25 mouse cellular contexts compared by ENCODE assay signal in the genomic region with DNA sequence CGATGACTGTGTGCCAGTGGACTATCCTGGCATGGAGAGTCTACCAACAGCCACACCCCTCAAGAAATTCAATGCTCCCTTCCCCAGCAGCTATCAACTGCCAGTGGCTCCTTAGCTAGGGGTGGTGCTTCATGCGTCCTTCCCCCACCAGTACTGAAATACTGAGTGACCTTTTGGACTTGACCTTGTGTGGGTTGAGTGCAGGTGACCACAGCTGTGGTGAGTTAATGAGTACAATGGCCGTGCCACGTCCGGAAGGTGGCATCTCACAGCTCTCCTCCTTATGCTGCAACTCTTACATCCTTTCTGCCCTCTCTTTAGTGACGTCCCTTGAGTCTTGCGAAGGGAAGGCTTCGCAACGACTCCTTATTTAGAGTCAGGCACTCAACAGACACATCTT. TPM values are rescaled to one million over a fixed set of nuclear protein-coding genes. Genes with fewer than 3 reads are reported as not detected.
DNase-seq lines count a peak whose midpoint lies in the region; ATAC-seq and TF ChIP-seq lines count a peak whose summit lies in the region.
"Had no signal": no experiment of that assay in that cellular context is flagged by ENCODE, and none has a peak within 500 bp of the region (broad histone marks: within the 10 kb centered on the region; RNA-seq: fewer than 3 reads in every experiment).

No protein-coding gene starts in this region.

- H3K27ac ChIP-seq in gastrocnemius, adult 2 months: peak overlapping the region; percentile 28; the same call in 1 of the 2 replicates
- no peak overlapping the region for H3K27ac ChIP-seq in liver, embryonic 16.5 days (ENCODE audit: low read length)
- H3K27ac ChIP-seq in layer of hippocampus, adult 2 months: no peak overlapping the region
- H3K27ac ChIP-seq: forebrain, embryonic 15.5 days; hindbrain, embryonic 12.5 days; limb, embryonic 13.5 days; midbrain, embryonic 15.5 days; neural tube, embryonic 13.5 days had no signal

- no peaks in the 10 kb centered on the region for H3K9me3 ChIP-seq in liver, embryonic 16.5 days (replicated peaks; ENCODE audit: control insufficient read depth, low read length)
- H3K9me3 ChIP-seq: forebrain, embryonic 15.5 days; hindbrain, embryonic 12.5 days; limb, embryonic 13.5 days; megakaryocyte, embryonic 14.5 days; midbrain, embryonic 15.5 days; neural tube, embryonic 13.5 days; stomach, embryonic 15.5 days had no signal

- H3K4me2 ChIP-seq in liver, embryonic 16.5 days (ENCODE audit: low read depth, low read length): no peak overlapping the region; the same call in 1 of the 2 replicates
- H3K4me2 ChIP-seq: forebrain, embryonic 15.5 days; hindbrain, embryonic 12.5 days; limb, embryonic 13.5 days; midbrain, embryonic 15.5 days; neural tube, embryonic 13.5 days; stomach, embryonic 15.5 days had no signal

- intact Hi-C loops in gastrocnemius, adult 2 months (cut with DNase I): no loop called here
- intact Hi-C loops in gastrocnemius, postnatal 14 days (cut with DNase I; ENCODE audit: low total_unique reads): no loop called here

- no peak overlapping the region for H3K4me3 ChIP-seq in gastrocnemius, adult 2 months
- H3K4me3 ChIP-seq in liver, embryonic 16.5 days (ENCODE audit: low read depth, low read length): no peak overlapping the region
- no peak overlapping the region for H3K4me3 ChIP-seq in layer of hippocampus, adult 2 months
- H3K4me3 ChIP-seq: forebrain, embryonic 15.5 days; hindbrain, embryonic 12.5 days; limb, embryonic 13.5 days; megakaryocyte, embryonic 14.5 days; midbrain, embryonic 15.5 days; myocyte; neural tube, embryonic 13.5 days; stomach, embryonic 15.5 days had no signal

- H3K27me3 ChIP-seq in liver, embryonic 16.5 days (ENCODE audit: control insufficient read depth, insufficient read depth, low read depth, low read length): no peaks in the 10 kb centered on the region
- H3K27me3 ChIP-seq: hindbrain, embryonic 12.5 days; limb, embryonic 13.5 days; midbrain, embryonic 15.5 days; neural tube, embryonic 13.5 days; stomach, embryonic 15.5 days had no signal

- TF ChIP-seq CTCF in gastrocnemius, adult 2 months (IDR thresholded peaks at IDR 0.05): no peak
- TF ChIP-seq CTCF in layer of hippocampus, adult 2 months (conservative IDR thresholded peaks at IDR 0.05): no peak

- DNase-seq in gastrocnemius, adult 2 months: no peak
- DNase-seq in gastrocnemius, postnatal 14 days: no peak
- DNase-seq in liver: no peak
- peak; percentile 74 to 86 for DNase-seq in kidney, postnatal 36 days
- DNase-seq in layer of hippocampus, adult 2 months (ENCODE audit: low spot score in 2 of 2): no peak
- no peak for DNase-seq in thymus, postnatal 4 days
- DNase-seq: adrenal gland, postnatal 25 days; cerebellum, adult 8-10 months; cerebellum, postnatal 36 days; gastrocnemius, postnatal 10 days; heart, adult 18-20 months; lung, adult 2 months; lung, postnatal 14 days; right cerebral cortex, adult 18-20 months; right cerebral cortex, postnatal 4 days had no signal

- ATAC-seq in liver, embryonic 16.5 days (ENCODE audit: low read depth): peak; percentile 76
- ATAC-seq: forebrain, embryonic 15.5 days; intestine, postnatal 0 days; midbrain, embryonic 15.5 days had no signal

- no peaks in the 10 kb centered on the region for H3K36me3 ChIP-seq in liver, embryonic 16.5 days (ENCODE audit: control insufficient read depth, insufficient read depth)
- H3K36me3 ChIP-seq: forebrain, embryonic 15.5 days; hindbrain, embryonic 12.5 days; limb, embryonic 13.5 days; midbrain, embryonic 15.5 days; neural tube, embryonic 13.5 days; stomach, embryonic 15.5 days had no signal

- WGBS in liver, embryonic 16.5 days (ENCODE audit: insufficient replicate concordance): 60% methylated on average over 9 of the region's 9 CpGs

- no peak overlapping the region for H3K9ac ChIP-seq in liver, embryonic 16.5 days (ENCODE audit: low read depth, low read length)
- H3K9ac ChIP-seq: forebrain, embryonic 15.5 days; hindbrain, embryonic 12.5 days; limb, embryonic 13.5 days; midbrain, embryonic 15.5 days; neural tube, embryonic 13.5 days; stomach, embryonic 15.5 days had no signal

- H3K4me1 ChIP-seq in liver, embryonic 16.5 days (ENCODE audit: control insufficient read depth, low read depth, low read length): peaks cover 4% of the 10 kb centered on the region
- H3K4me1 ChIP-seq: limb, embryonic 13.5 days; megakaryocyte, embryonic 14.5 days; midbrain, embryonic 15.5 days; stomach, embryonic 15.5 days had no signal

RNA-seq across cellular contexts. Expression of a gene that starts 9.8 kb away (rescaled TPM):
- 10 to 100 TPM; 23.0 to 25.9 TPM for total RNA-seq in gastrocnemius, adult 2 months (2021)
- total RNA-seq in gastrocnemius, postnatal 14 days (2021): 10 to 100 TPM; 21.8 to 24.3 TPM
- 10.4 and 11.8 TPM in 2 replicates for polyA plus RNA-seq in liver, embryonic 16.5 days (2015; fragmentation: Nextera tagmentation; extraction: Ambion mirVana)
- 10 to 100 TPM; 20.1 to 20.3 TPM for total RNA-seq in layer of hippocampus, adult 2 months (2021)

RNA-seq across cellular contexts. Expression of a gene that starts 24.9 kb away (rescaled TPM):
- 10 to 100 TPM; 25.7 to 31.9 TPM for total RNA-seq in gastrocnemius, adult 2 months (2021)
- 10 to 100 TPM; 22.1 to 25.1 TPM for total RNA-seq in gastrocnemius, postnatal 14 days (2021)
- polyA plus RNA-seq in liver, embryonic 16.5 days (2015; fragmentation: Nextera tagmentation; extraction: Ambion mirVana): 42.7 and 46.7 TPM in 2 replicates
- 10 to 100 TPM; 23.3 to 24.7 TPM for total RNA-seq in layer of hippocampus, adult 2 months (2021)

Comparison
In these comparisons a context has a peak if more than half of its experiments do, and no peak if none do; other contexts are left out.
1. DNase-seq: peak in kidney, postnatal 36 days (2 of 2); none in gastrocnemius, adult 2 months (single experiment), gastrocnemius, postnatal 14 days (single experiment), liver (single experiment), layer of hippocampus, adult 2 months (0 of 2) and thymus, postnatal 4 days (single experiment).